Mouse (Mus musculus) kidney, postnatal 0 days (tissue): ENCODE measurements around the gene Abcc5. TPM values are rescaled to one million over a fixed set of nuclear protein-coding genes. Genes with fewer than 3 reads are reported as not detected.
"Not testable (repeated sequence)": the region's sequence is repeated elsewhere in the genome, so short reads cannot be mapped to it uniquely, and the experiment has no call there.

Experiments used
- ATAC-seq: fragments of 200-750 bp; cut with Nextera tagmentation; replicated peaks from 2 replicates; pipeline ENCODE4 v1.8.0; 2017; ENCODE audit warnings: low read depth, moderate number of reproducible peaks, moderate TSS enrichment, moderate library complexity; ENCODE audit not compliant: low FRiP score
- DNase-seq: peaks from one replicate; pipeline ENCODE4 v3.0.0-alpha.2; 2016; ENCODE audit warnings: low spot score
- H3K27ac ChIP-seq: fragments of 300-500 bp; sonication (generic); 2 replicates; pipeline ENCODE4 v1.5.1; 2014; ENCODE audit warnings: mild to moderate bottlenecking
- H3K27me3 ChIP-seq: fragments of 300-500 bp; sonication (generic); 2 replicates; pipeline ENCODE4 v1.6.1; 2014; ENCODE audit warnings: low read length, mixed read lengths; ENCODE audit not compliant: insufficient read depth
- H3K36me3 ChIP-seq: fragments of 300-500 bp; sonication (generic); 2 replicates; pipeline ENCODE4 v1.6.1; 2014; ENCODE audit warnings: low read length, mixed read lengths; ENCODE audit not compliant: insufficient read depth
- H3K4me1 ChIP-seq: fragments of 300-500 bp; sonication (generic); replicated peaks from 2 replicates; pipeline ENCODE4 v1.6.1; 2014; ENCODE audit warnings: antibody characterized with exemption, low read length, mixed read lengths; ENCODE audit not compliant: insufficient read depth
- H3K4me2 ChIP-seq: fragments of 300-500 bp; sonication (generic); 2 replicates; pipeline ENCODE4 v1.6.1; 2014; ENCODE audit warnings: mild to moderate bottlenecking, low read length, moderate library complexity, mixed read lengths
- H3K4me3 ChIP-seq: fragments of 300-500 bp; sonication (generic); replicated peaks from 2 replicates; pipeline ENCODE4 v1.5.1; 2014; ENCODE audit warnings: low read depth, low read length
- H3K9ac ChIP-seq: fragments of 300-500 bp; sonication (generic); 2 replicates; pipeline ENCODE4 v1.6.1; 2014; ENCODE audit warnings: low read depth, low read length
- H3K9me3 ChIP-seq: fragments of 300-500 bp; sonication (generic); replicated peaks from 2 replicates; pipeline ENCODE4 v1.6.1; 2016; ENCODE audit warnings: low read length, inconsistent platforms, mixed read lengths
- CTCF ChIP-seq: IDR thresholded peaks from 2 replicates; pipeline ENCODE4 v1.5.1; 2016; ENCODE audit warnings: antibody characterized with exemption, low read depth, mild to moderate bottlenecking, moderate library complexity
- WGBS: fragments of 180-500 bp; shearing (Covaris S2); extraction: QIAGEN DNeasy Blood & Tissue Kit; methylation state at CpG from one replicate; pipeline ENCODE4 v1.1.7; 2014; 5-methylcytosine and 5-hydroxymethylcytosine counted together
- polyA plus RNA-seq: library from polyadenylated mRNA; unstranded; fragments of >200 nt; fragmentation: Nextera tagmentation; extraction: Ambion mirVana; gene quantifications from 2 replicates; pipeline ENCODE4 v1.2.1, GENCODE M21; 2015

The Abcc5 gene
- polyA plus RNA-seq, 1 experiment from 2014 or later: 35.7 TPM

GRCm38 (mm10) chr16:20470981-20471380 lies 44.8 kb upstream of the Abcc5 start:
- DNase-seq: no peak

GRCm38 (mm10) chr16:20464725-20465124 lies 38.5 kb upstream of the Abcc5 start:
- Histone ChIP-seq H3K36me3 (no peaks in the 10 kb centered on the region), H3K4me2 (no peak overlapping the region), H3K9ac (no peak overlapping the region), H3K27me3 (no peaks in the 10 kb centered on the region), H3K27ac (no peak overlapping the region), H3K4me3 (no peak overlapping the region), H3K9me3 (no peaks in the 10 kb centered on the region), H3K4me1 (no peaks in the 10 kb centered on the region)
- DNase-seq: no peak
- no peak for ATAC-seq
- no peak for TF ChIP-seq CTCF

More at GRCm38 (mm10) chr16:20470981-20471380, 44.8 kb upstream of the Abcc5 start:
- no peak overlapping the region for H3K27ac ChIP-seq
- WGBS: 87% methylated on average over 2 of the region's 2 CpGs
- H3K36me3 ChIP-seq: no peaks in the 10 kb centered on the region
- TF ChIP-seq CTCF: no peak
- H3K9me3 ChIP-seq: no peaks in the 10 kb centered on the region
- no peak overlapping the region for H3K4me3 ChIP-seq
- H3K4me2 ChIP-seq: no peak overlapping the region
- no peaks in the 10 kb centered on the region for H3K4me1 ChIP-seq
- ATAC-seq: no peak
- no peak overlapping the region for H3K9ac ChIP-seq
- no peaks in the 10 kb centered on the region for H3K27me3 ChIP-seq

GRCm38 (mm10) chr16:20458736-20459135 lies 32.5 kb upstream of the Abcc5 start:
- ATAC-seq: not testable (repeated sequence)

GRCm38 (mm10) chr16:20456106-20456505 lies 29.9 kb upstream of the Abcc5 start:
- no peaks in the 10 kb centered on the region for H3K27me3 ChIP-seq
- no peaks in the 10 kb centered on the region for H3K36me3 ChIP-seq
- DNase-seq (peak; percentile 15), ATAC-seq (no peak)
- H3K9me3 ChIP-seq: no peaks in the 10 kb centered on the region
- 0% methylated on average over 1 of the region's 1 CpGs for WGBS
- H3K27ac ChIP-seq: no peak overlapping the region
- H3K4me1 ChIP-seq: no peaks in the 10 kb centered on the region
- no peak overlapping the region for H3K9ac ChIP-seq
- no peak for TF ChIP-seq CTCF
- no peak overlapping the region for H3K4me3 ChIP-seq
- no peak overlapping the region for H3K4me2 ChIP-seq

More at GRCm38 (mm10) chr16:20458736-20459135, 32.5 kb upstream of the Abcc5 start:
- not testable (repeated sequence) for H3K27ac ChIP-seq, DNase-seq, H3K36me3 ChIP-seq, H3K27me3 ChIP-seq, H3K4me2 ChIP-seq, H3K4me3 ChIP-seq, H3K9ac ChIP-seq, H3K4me1 ChIP-seq, H3K9me3 ChIP-seq
- WGBS: 93% methylated on average over 5 of the region's 5 CpGs

- H3K4me3 ChIP-seq: no peak overlapping the region
- H3K9me3 ChIP-seq: no peaks in the 10 kb centered on the region
- TF ChIP-seq CTCF: no peak
- no peak overlapping the region for H3K27ac ChIP-seq
- no peak overlapping the region for H3K9ac ChIP-seq
- no peak overlapping the region for H3K4me2 ChIP-seq
- DNase-seq: no peak
- 88% methylated on average over 6 of the region's 6 CpGs for WGBS
- H3K4me1 ChIP-seq: no peaks in the 10 kb centered on the region
- H3K36me3 ChIP-seq: no peaks in the 10 kb centered on the region
- no peak for ATAC-seq
- H3K27me3 ChIP-seq: no peaks in the 10 kb centered on the region
These were observed 28.0 kb upstream of the Abcc5 start for GRCm38 (mm10) chr16:20454155-20454654.

GRCm38 (mm10) chr16:20451774-20452173 lies 25.6 kb upstream of the Abcc5 start:
- WGBS: 62% methylated on average over 6 of the region's 6 CpGs
- DNase-seq (no peak), ATAC-seq (no peak)

GRCm38 (mm10) chr16:20445871-20446270 lies 19.7 kb upstream of the Abcc5 start:
- Histone ChIP-seq H3K27me3 (no peaks in the 10 kb centered on the region), H3K9ac (no peak overlapping the region), H3K4me2 (no peak overlapping the region), H3K4me3 (no peak overlapping the region), H3K27ac (no peak overlapping the region), H3K9me3 (no peaks in the 10 kb centered on the region), H3K36me3 (no peaks in the 10 kb centered on the region), H3K4me1 (no peaks in the 10 kb centered on the region)
- no peak for TF ChIP-seq CTCF
- WGBS: 77% methylated on average over 1 of the region's 1 CpGs
- no peak for DNase-seq
- no peak for ATAC-seq

More at GRCm38 (mm10) chr16:20451774-20452173, 25.6 kb upstream of the Abcc5 start:
- no peak overlapping the region for H3K27ac ChIP-seq
- no peak overlapping the region for H3K4me2 ChIP-seq
- no peak overlapping the region for H3K9ac ChIP-seq
- H3K36me3 ChIP-seq: no peaks in the 10 kb centered on the region
- no peaks in the 10 kb centered on the region for H3K27me3 ChIP-seq
- TF ChIP-seq CTCF: no peak
- H3K4me1 ChIP-seq: no peaks in the 10 kb centered on the region
- no peak overlapping the region for H3K4me3 ChIP-seq
- H3K9me3 ChIP-seq: no peaks in the 10 kb centered on the region
